Comparison of ENCODE assay signal across 12 mouse cellular contexts in the genomic region with DNA sequence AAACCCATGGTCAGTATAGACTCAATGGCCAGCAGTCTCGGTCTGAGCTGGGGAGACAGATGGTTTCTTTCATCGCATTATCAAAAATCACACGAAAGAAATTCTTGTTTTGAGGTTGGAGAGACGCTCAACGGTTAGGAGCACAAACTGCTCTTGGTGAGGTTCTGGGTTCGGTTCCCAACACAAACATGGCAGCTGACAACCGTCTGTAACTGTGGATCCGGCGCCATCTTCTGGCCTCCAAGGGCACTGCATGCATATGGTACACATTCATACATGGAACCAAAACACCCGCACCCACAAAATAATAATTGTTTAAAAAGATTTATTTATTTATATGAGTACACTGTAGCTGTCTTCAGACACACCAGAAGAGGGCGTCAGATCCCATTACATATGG. TPM values are rescaled to one million over a fixed set of nuclear protein-coding genes. Genes with fewer than 3 reads are reported as not detected.
A peak's percentile ranks its signal among the peaks of the same experiment; 100 is the strongest.
DNase-seq lines count a peak whose midpoint lies in the region; ATAC-seq and TF ChIP-seq lines count a peak whose summit lies in the region.
"Had no signal": no experiment of that assay in that cellular context is flagged by ENCODE, and none has a peak within 500 bp of the region (broad histone marks: within the 10 kb centered on the region; RNA-seq: fewer than 3 reads in every experiment).

No protein-coding gene starts in this region.

- no peaks in the 10 kb centered on the region for H3K9me3 ChIP-seq in intestine, postnatal 0 days (ENCODE audit: control insufficient read depth)
- H3K9me3 ChIP-seq in intestine, embryonic 16.5 days (ENCODE audit: control insufficient read depth, low read length), result no peaks in the 10 kb centered on the region
- no peaks in the 10 kb centered on the region for H3K9me3 ChIP-seq in midbrain, postnatal 0 days (ENCODE audit: low read length)
- H3K9me3 ChIP-seq in midbrain, embryonic 16.5 days (replicated peaks; ENCODE audit: control insufficient read depth, low read length, poor library complexity, severe bottlenecking), result no peaks in the 10 kb centered on the region
- no peaks in the 10 kb centered on the region for H3K9me3 ChIP-seq in ES-Bruce4 (replicated peaks; ENCODE audit: control insufficient read depth, insufficient read depth, low read length, poor library complexity, severe bottlenecking)
- H3K9me3 ChIP-seq: limb, embryonic 12.5 days had no signal

- H3K27ac ChIP-seq in intestine, postnatal 0 days (ENCODE audit: low read depth, low read length), result no peak overlapping the region
- no peak overlapping the region for H3K27ac ChIP-seq in intestine, embryonic 16.5 days (ENCODE audit: low read length)
- no peak overlapping the region for H3K27ac ChIP-seq in midbrain, postnatal 0 days (ENCODE audit: low read depth, low read length)
- no peak overlapping the region for H3K27ac ChIP-seq in midbrain, embryonic 16.5 days (ENCODE audit: low read length)
- H3K27ac ChIP-seq in ES-Bruce4 (ENCODE audit: insufficient read depth, low read length), result no peak overlapping the region
- H3K27ac ChIP-seq: limb, embryonic 12.5 days had no signal

- peaks cover 41% of the 10 kb centered on the region; the same call in 1 of the 2 replicates for H3K36me3 ChIP-seq in intestine, postnatal 0 days (ENCODE audit: control insufficient read depth, insufficient read depth)
- H3K36me3 ChIP-seq in intestine, embryonic 16.5 days (ENCODE audit: control insufficient read depth, insufficient read depth, low read length), result no peaks in the 10 kb centered on the region
- no peaks in the 10 kb centered on the region for H3K36me3 ChIP-seq in midbrain, postnatal 0 days (ENCODE audit: insufficient read depth, low read length)
- no peaks in the 10 kb centered on the region for H3K36me3 ChIP-seq in midbrain, embryonic 16.5 days (ENCODE audit: control insufficient read depth, insufficient read depth, low read length)
- peaks cover 9% of the 10 kb centered on the region; the same call in 1 of the 2 replicates for H3K36me3 ChIP-seq in ES-Bruce4 (ENCODE audit: control insufficient read depth, insufficient read depth, low read length, poor library complexity, severe bottlenecking)
- H3K36me3 ChIP-seq: limb, embryonic 12.5 days had no signal

- no peak for TF ChIP-seq POLR2A in ES-Bruce4 (IDR thresholded peaks at IDR 0.05; ENCODE audit: insufficient read depth, low read length)

- no peak overlapping the region for H3K4me3 ChIP-seq in intestine, postnatal 0 days (ENCODE audit: low read depth, low read length)
- H3K4me3 ChIP-seq in intestine, embryonic 16.5 days (ENCODE audit: low read length), result no peak overlapping the region
- no peak overlapping the region for H3K4me3 ChIP-seq in midbrain, postnatal 0 days (ENCODE audit: low read depth, low read length)
- no peak overlapping the region for H3K4me3 ChIP-seq in midbrain, embryonic 16.5 days (ENCODE audit: low read depth, low read length)
- no peak overlapping the region for H3K4me3 ChIP-seq in ES-Bruce4 (ENCODE audit: low read depth, low read length)
- H3K4me3 ChIP-seq: limb, embryonic 12.5 days had no signal

- no peak for ATAC-seq in intestine, postnatal 0 days
- no peak for ATAC-seq in intestine, embryonic 16.5 days
- no peak for ATAC-seq in midbrain, postnatal 0 days (ENCODE audit: low FRiP score)
- no peak for ATAC-seq in midbrain, embryonic 16.5 days

- peaks cover 3% of the 10 kb centered on the region; the same call in 1 of the 2 replicates for H3K4me1 ChIP-seq in intestine, postnatal 0 days (replicated peaks; ENCODE audit: control insufficient read depth, insufficient read depth, low read length)
- H3K4me1 ChIP-seq in intestine, embryonic 16.5 days (ENCODE audit: control insufficient read depth, insufficient read depth, low read length), result 0 out of 2 replicates have a peak, but pooled peaks cover 8% of the 10 kb centered on the region
- H3K4me1 ChIP-seq in midbrain, postnatal 0 days (ENCODE audit: insufficient read depth, low read length), result no peaks in the 10 kb centered on the region
- no peaks in the 10 kb centered on the region for H3K4me1 ChIP-seq in midbrain, embryonic 16.5 days (ENCODE audit: control insufficient read depth, insufficient read depth, low read length)
- no peaks in the 10 kb centered on the region for H3K4me1 ChIP-seq in ES-Bruce4 (ENCODE audit: control insufficient read depth, insufficient read depth, low read length)

- no peaks in the 10 kb centered on the region for H3K27me3 ChIP-seq in intestine, postnatal 0 days (replicated peaks; ENCODE audit: control insufficient read depth, insufficient read depth, low read length)
- no peaks in the 10 kb centered on the region for H3K27me3 ChIP-seq in intestine, embryonic 16.5 days (replicated peaks; ENCODE audit: control insufficient read depth, insufficient read depth, low read length)
- 0 out of 2 replicates have a peak, but pooled peaks cover 3% of the 10 kb centered on the region for H3K27me3 ChIP-seq in midbrain, postnatal 0 days (ENCODE audit: insufficient read depth, low read length)
- no peaks in the 10 kb centered on the region for H3K27me3 ChIP-seq in midbrain, embryonic 16.5 days (ENCODE audit: control insufficient read depth, insufficient read depth, low read depth, low read length)
- H3K27me3 ChIP-seq in ES-Bruce4 (ENCODE audit: control insufficient read depth, insufficient read depth, low read length, poor library complexity, severe bottlenecking), result no peaks in the 10 kb centered on the region
- H3K27me3 ChIP-seq: limb, embryonic 12.5 days had no signal

- no peak overlapping the region for H3K9ac ChIP-seq in intestine, postnatal 0 days (ENCODE audit: low read depth, low read length)
- H3K9ac ChIP-seq in intestine, embryonic 16.5 days (ENCODE audit: low read depth, low read length), result no peak overlapping the region
- H3K9ac ChIP-seq in midbrain, postnatal 0 days (replicated peaks; ENCODE audit: low read length, poor library complexity, severe bottlenecking), result no peak overlapping the region
- no peak overlapping the region for H3K9ac ChIP-seq in midbrain, embryonic 16.5 days (ENCODE audit: low read depth, low read length)
- 0 out of 2 replicates have a peak overlapping the region, but pooled peaks have one; percentile 78 for H3K9ac ChIP-seq in ES-Bruce4 (ENCODE audit: low read depth, poor library complexity, severe bottlenecking)
- H3K9ac ChIP-seq: limb, embryonic 12.5 days had no signal

- WGBS in intestine, postnatal 0 days, result 82% methylated on average over 11 of the region's 11 CpGs
- WGBS in intestine, embryonic 16.5 days, result 81% methylated on average over 11 of the region's 11 CpGs
- 81% methylated on average over 11 of the region's 11 CpGs for WGBS in midbrain, postnatal 0 days
- 84% methylated on average over 11 of the region's 11 CpGs for WGBS in midbrain, embryonic 16.5 days

- TF ChIP-seq CTCF in intestine, postnatal 0 days (IDR thresholded peaks at IDR 0.05; ENCODE audit: low read depth), result peak; percentile 57
- TF ChIP-seq CTCF in midbrain, postnatal 0 days (IDR thresholded peaks at IDR 0.05), result peak; percentile 30; the same call in 1 of the 2 replicates
- peak; percentile 80 for TF ChIP-seq CTCF in ES-Bruce4 (IDR thresholded peaks at IDR 0.05; ENCODE audit: low read depth, low read length)

- DNase-seq in midbrain, postnatal 0 days (ENCODE audit: low spot score), result no peak
- peak; percentile 60 for DNase-seq in induced T-regulatory cell, adult 2 months (ENCODE audit: low read depth)
- no peak for DNase-seq in frontal cortex, postnatal 14 days (ENCODE audit: low spot score in 2 of 2)
- DNase-seq in layer of hippocampus, adult 8-10 months (ENCODE audit: low spot score in 2 of 2), result no peak
- DNase-seq: adrenal gland, adult 2 months; heart, adult 11 months; heart, postnatal 36 days had no signal

- no peak for TF ChIP-seq EP300 in ES-Bruce4 (IDR thresholded peaks at IDR 0.05; ENCODE audit: insufficient read depth, low read depth, low read length)

- no peak overlapping the region for H3K4me2 ChIP-seq in intestine, postnatal 0 days (replicated peaks; ENCODE audit: low read depth)
- no peak overlapping the region for H3K4me2 ChIP-seq in intestine, embryonic 16.5 days (ENCODE audit: low read depth, low read length)
- no peak overlapping the region for H3K4me2 ChIP-seq in midbrain, postnatal 0 days (ENCODE audit: low read depth, low read length, poor library complexity, severe bottlenecking)
- no peak overlapping the region for H3K4me2 ChIP-seq in midbrain, embryonic 16.5 days (ENCODE audit: low read length)
- H3K4me2 ChIP-seq: limb, embryonic 12.5 days had no signal

RNA-seq across cellular contexts. Expression of a gene that starts 10.6 kb away (rescaled TPM):
- 65.3 and 72.5 TPM in 2 replicates for polyA plus RNA-seq in intestine, postnatal 0 days (2015; fragmentation: Nextera tagmentation; extraction: Ambion mirVana)
- polyA plus RNA-seq in intestine, embryonic 16.5 days (2015; fragmentation: Nextera tagmentation; extraction: Ambion mirVana), result 7.6 and 8.8 TPM in 2 replicates
- total RNA-seq in midbrain, postnatal 0 days (2014; rRNA removed), result 0.16 and 0.71 TPM in 2 replicates
- polyA plus RNA-seq in midbrain, postnatal 0 days (2015; fragmentation: Nextera tagmentation; extraction: Ambion mirVana), result 0.20 and 0.22 TPM in 2 replicates
- polyA plus RNA-seq in midbrain, embryonic 16.5 days (2015; fragmentation: Nextera tagmentation; extraction: Ambion mirVana), result 0.19 and 0.24 TPM in 2 replicates
- 25.1 and 28.1 TPM in 2 replicates for polyA plus RNA-seq in ES-Bruce4 (2011; ENCODE audit: insufficient read depth, insufficient read length, low read depth, missing spikeins)
- 10 to 100 TPM in 2 of 4 experiments, 1 to 10 TPM in 2; 8.8 to 14.4 (median 11.5) TPM for total RNA-seq in layer of hippocampus, adult 8-10 months (2022)

RNA-seq across cellular contexts. Expression of a gene that starts 30.9 kb away (rescaled TPM):
- polyA plus RNA-seq in intestine, postnatal 0 days (2015; fragmentation: Nextera tagmentation; extraction: Ambion mirVana), result 37.2 and 41.1 TPM in 2 replicates
- 180 and 240 TPM in 2 replicates for polyA plus RNA-seq in intestine, embryonic 16.5 days (2015; fragmentation: Nextera tagmentation; extraction: Ambion mirVana)
- 2.0 TPM in 1 of 2 replicates, not detected in the other for total RNA-seq in midbrain, postnatal 0 days (2014; rRNA removed)
- polyA plus RNA-seq in midbrain, postnatal 0 days (2015; fragmentation: Nextera tagmentation; extraction: Ambion mirVana), result 2.0 TPM in 2 replicates
- polyA plus RNA-seq in midbrain, embryonic 16.5 days (2015; fragmentation: Nextera tagmentation; extraction: Ambion mirVana), result 0.68 and 0.85 TPM in 2 replicates
- 2.0 and 2.4 TPM in 2 replicates for polyA plus RNA-seq in ES-Bruce4 (2011; ENCODE audit: insufficient read depth, insufficient read length, low read depth, missing spikeins)
- 1 to 10 TPM in 3 of 4 experiments, under 1 TPM in 1; 0.68 to 7.5 (median 5.7) TPM for total RNA-seq in layer of hippocampus, adult 8-10 months (2022)

RNA-seq across cellular contexts. Expression of a gene that starts 43.0 kb away (rescaled TPM):
- 1.4 and 2.8 TPM in 2 replicates for polyA plus RNA-seq in intestine, postnatal 0 days (2015; fragmentation: Nextera tagmentation; extraction: Ambion mirVana)
- polyA plus RNA-seq in intestine, embryonic 16.5 days (2015; fragmentation: Nextera tagmentation; extraction: Ambion mirVana), result 3.2 and 4.5 TPM in 2 replicates
- total RNA-seq in midbrain, postnatal 0 days (2014; rRNA removed), result 31.2 and 31.8 TPM in 2 replicates
- polyA plus RNA-seq in midbrain, postnatal 0 days (2015; fragmentation: Nextera tagmentation; extraction: Ambion mirVana), result 31.0 and 37.3 TPM in 2 replicates
- 30.5 and 31.1 TPM in 2 replicates for polyA plus RNA-seq in midbrain, embryonic 16.5 days (2015; fragmentation: Nextera tagmentation; extraction: Ambion mirVana)
- 15.6 and 18.7 TPM in 2 replicates for polyA plus RNA-seq in ES-Bruce4 (2011; ENCODE audit: insufficient read depth, insufficient read length, low read depth, missing spikeins)
- 10 to 100 TPM; 67.0 to 90.0 (median 75.9) TPM for total RNA-seq in layer of hippocampus, adult 8-10 months (2022)

RNA-seq across cellular contexts. Expression of a gene that starts 49.2 kb away (rescaled TPM):
- 5.8 and 7.3 TPM in 2 replicates for polyA plus RNA-seq in intestine, postnatal 0 days (2015; fragmentation: Nextera tagmentation; extraction: Ambion mirVana)
- polyA plus RNA-seq in intestine, embryonic 16.5 days (2015; fragmentation: Nextera tagmentation; extraction: Ambion mirVana), result 8.0 and 9.2 TPM in 2 replicates
- total RNA-seq in midbrain, postnatal 0 days (2014; rRNA removed), result 2.1 and 2.7 TPM in 2 replicates
- polyA plus RNA-seq in midbrain, postnatal 0 days (2015; fragmentation: Nextera tagmentation; extraction: Ambion mirVana), result 1.2 TPM in 2 replicates
- polyA plus RNA-seq in midbrain, embryonic 16.5 days (2015; fragmentation: Nextera tagmentation; extraction: Ambion mirVana), result 1.2 and 1.4 TPM in 2 replicates
- polyA plus RNA-seq in ES-Bruce4 (2011; ENCODE audit: insufficient read depth, insufficient read length, low read depth, missing spikeins), result 15.4 and 30.0 TPM in 2 replicates
- 10 to 100 TPM in 2 of 4 experiments, 1 to 10 TPM in 2; 4.5 to 15.9 (median 9.7) TPM for total RNA-seq in layer of hippocampus, adult 8-10 months (2022)

Comparison
In these comparisons a context has a peak if more than half of its experiments do, and no peak if none do; other contexts are left out.
1. CTCF ChIP-seq: peak in every context shown above with its lines; median percentile 80 in ES-Bruce4; 57 in intestine, postnatal 0 days; 30 in midbrain, postnatal 0 days.
2. RNA of a gene that starts 30.9 kb away (polyA plus RNA-seq): 180 to 240 TPM in intestine, embryonic 16.5 days and 37.2 to 41.1 TPM in intestine, postnatal 0 days; 2.0 to 2.4 TPM in ES-Bruce4, 2.0 TPM in midbrain, postnatal 0 days and 0.68 to 0.85 TPM in midbrain, embryonic 16.5 days; every median in the first group is over 10 times any median in the second.